Mouse (Mus musculus) neural tube, embryonic 11.5 days (tissue): ENCODE data around the gene H2-M10.3. TPM values are rescaled to one million over a fixed set of nuclear protein-coding genes. Genes with fewer than 3 reads are reported as not detected.
"Not testable (repeated sequence)": the region's sequence is repeated elsewhere in the genome, so short reads cannot be mapped to it uniquely, and the experiment has no call there.

Experiments used
- ATAC-seq: fragments of 200-750 bp; cut with Nextera tagmentation; 2 replicates; pipeline ENCODE4 v1.8.0; 2017; ENCODE audit warnings: moderate number of reproducible peaks, mild to moderate bottlenecking, moderate TSS enrichment, moderate library complexity; ENCODE audit not compliant: insufficient read depth, low FRiP score, low TSS enrichment
- DNase-seq: peaks from one replicate; pipeline ENCODE4 v3.0.0-alpha.2; 2015; ENCODE audit warnings: low spot score
- H3K27ac ChIP-seq: fragments of 300-500 bp; sonication (generic); 2 replicates; pipeline ENCODE4 v1.5.1; 2014; ENCODE audit warnings: low read depth, mild to moderate bottlenecking, low read length
- H3K27me3 ChIP-seq: fragments of 300-500 bp; sonication (generic); 2 replicates; pipeline ENCODE4 v1.6.1; 2014; ENCODE audit warnings: mild to moderate bottlenecking, low read length, mixed read lengths; ENCODE audit not compliant: control insufficient read depth, insufficient read depth
- H3K36me3 ChIP-seq: fragments of 300-500 bp; sonication (generic); 2 replicates; pipeline ENCODE4 v1.6.1; 2014; ENCODE audit warnings: mild to moderate bottlenecking, low read length, moderate library complexity, mixed read lengths; ENCODE audit not compliant: control insufficient read depth, insufficient read depth
- H3K4me1 ChIP-seq: fragments of 300-500 bp; sonication (generic); 2 replicates; pipeline ENCODE4 v1.6.1; 2014; ENCODE audit warnings: low read length, mixed read lengths; ENCODE audit not compliant: control insufficient read depth, insufficient read depth
- H3K4me2 ChIP-seq: fragments of 300-500 bp; sonication (generic); 2 replicates; pipeline ENCODE4 v1.6.1; 2014; ENCODE audit warnings: low read depth, mild to moderate bottlenecking, moderate library complexity
- H3K4me3 ChIP-seq: fragments of 300-500 bp; sonication (generic); 2 replicates; pipeline ENCODE4 v1.5.1; 2014; ENCODE audit warnings: low read depth, low read length
- H3K9ac ChIP-seq: fragments of 300-500 bp; sonication (generic); 2 replicates; pipeline ENCODE4 v1.6.1; 2014; ENCODE audit warnings: mild to moderate bottlenecking, low read length
- H3K9me3 ChIP-seq: fragments of 300-500 bp; sonication (generic); 2 replicates; pipeline ENCODE4 v1.6.1; 2016; ENCODE audit warnings: low read length; ENCODE audit not compliant: control insufficient read depth
- WGBS: fragments of 180-500 bp; shearing (Covaris S2); extraction: QIAGEN DNeasy Blood & Tissue Kit; methylation state at CpG from one replicate; pipeline ENCODE4 v1.1.7; 2014; 5-methylcytosine and 5-hydroxymethylcytosine counted together
- polyA plus RNA-seq: library from polyadenylated mRNA; unstranded; fragments of >200 nt; fragmentation: Nextera tagmentation; extraction: Ambion mirVana; gene quantifications from 2 replicates; pipeline ENCODE4 v1.2.1, GENCODE M21; 2014

H2-M10.3 gene
- polyA plus RNA-seq, result not detected in 2 replicates

DNA sequence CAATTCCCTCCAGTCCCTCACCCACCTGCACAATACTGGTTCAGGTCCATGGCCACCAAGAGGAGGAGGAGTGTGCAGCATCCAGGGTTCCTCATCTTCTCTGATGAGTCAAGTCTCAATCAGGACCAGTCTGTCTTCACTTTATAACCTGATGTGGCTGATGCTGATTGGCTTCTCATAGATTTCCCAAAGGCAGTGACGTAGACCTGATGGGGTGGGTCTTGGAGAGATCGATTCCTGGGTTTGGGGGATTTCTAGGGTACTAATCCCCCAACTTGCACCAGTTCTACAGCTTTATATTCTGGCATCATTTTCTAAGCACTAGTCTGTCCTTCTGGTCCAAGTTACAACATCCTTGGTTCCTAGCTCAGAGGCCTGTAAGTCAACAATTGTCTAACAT is at the start of gene H2-M10.3:
H2-M10.3 (minus strand) TSS at position 101 of the 400 bp plus-strand sequence.
- H3K36me3 ChIP-seq, H3K4me2 ChIP-seq, H3K27ac ChIP-seq, H3K4me3 ChIP-seq, DNase-seq, H3K4me1 ChIP-seq, H3K9me3 ChIP-seq, H3K9ac ChIP-seq, ATAC-seq, H3K27me3 ChIP-seq: not testable (repeated sequence)
- 96% methylated on average over 2 of the region's 2 CpGs for WGBS

DNA sequence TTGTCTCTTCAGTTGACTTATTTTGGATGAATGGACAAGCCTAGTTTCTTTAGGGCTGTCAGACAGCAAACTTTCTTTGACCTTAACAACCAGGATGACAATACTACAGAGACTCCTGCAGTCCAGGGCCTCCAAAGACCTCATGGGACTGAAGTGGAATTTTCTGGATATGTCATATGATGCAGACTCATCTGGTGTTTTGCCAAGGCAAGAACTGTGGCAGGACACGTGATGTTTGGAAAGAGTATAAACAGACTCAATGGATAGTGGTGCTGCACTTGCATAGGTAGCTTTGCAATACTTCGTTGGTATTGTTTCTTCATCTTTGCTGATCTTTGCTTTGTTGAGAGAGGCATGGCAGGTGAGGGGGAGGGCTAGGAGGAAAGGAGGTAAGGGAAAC is 49.2 kb upstream of the H2-M10.3 start:
- DNase-seq (no peak), ATAC-seq (no peak)
- H3K9ac ChIP-seq, result no peak overlapping the region
- H3K36me3 ChIP-seq, result no peaks in the 10 kb centered on the region
- H3K9me3 ChIP-seq, result no peaks in the 10 kb centered on the region
- no peaks in the 10 kb centered on the region for H3K4me1 ChIP-seq
- H3K4me2 ChIP-seq, result no peak overlapping the region
- 60% methylated on average over 2 of the region's 2 CpGs for WGBS
- H3K4me3 ChIP-seq, result no peak overlapping the region
- H3K27me3 ChIP-seq, result no peaks in the 10 kb centered on the region
- no peak overlapping the region for H3K27ac ChIP-seq

- no peak overlapping the region for H3K27ac ChIP-seq
- 50% methylated on average over 1 of the region's 1 CpGs for WGBS
- H3K4me3 ChIP-seq, result no peak overlapping the region
- H3K4me1 ChIP-seq, result no peaks in the 10 kb centered on the region
- no peaks in the 10 kb centered on the region for H3K9me3 ChIP-seq
- ATAC-seq, result no peak
- DNase-seq, result no peak
- no peak overlapping the region for H3K4me2 ChIP-seq
- no peak overlapping the region for H3K9ac ChIP-seq
- H3K36me3 ChIP-seq, result no peaks in the 10 kb centered on the region
- H3K27me3 ChIP-seq, result no peaks in the 10 kb centered on the region
Observed at GRCm38 (mm10) chr17:36415407-36415806, 47.2 kb upstream of the H2-M10.3 start.

- no peak for DNase-seq
Observed at GRCm38 (mm10) chr17:36414361-36414760, 46.1 kb upstream of the H2-M10.3 start.

GRCm38 (mm10) chr17:36389907-36390306 is 21.7 kb upstream of the H2-M10.3 start:
- H3K36me3 ChIP-seq, result no peaks in the 10 kb centered on the region
- ATAC-seq (no peak), DNase-seq (no peak)
- H3K9me3 ChIP-seq, result no peaks in the 10 kb centered on the region
- H3K9ac ChIP-seq, result no peak overlapping the region
- H3K4me2 ChIP-seq, result no peak overlapping the region
- WGBS, result 87% methylated on average over 2 of the region's 2 CpGs
- H3K4me1 ChIP-seq, result no peaks in the 10 kb centered on the region
- no peak overlapping the region for H3K4me3 ChIP-seq
- H3K27ac ChIP-seq, result no peak overlapping the region
- H3K27me3 ChIP-seq, result no peaks in the 10 kb centered on the region

More at GRCm38 (mm10) chr17:36414361-36414760, 46.1 kb upstream of the H2-M10.3 start:
- no peak overlapping the region for H3K9ac ChIP-seq
- ATAC-seq, result no peak
- H3K27me3 ChIP-seq, result no peaks in the 10 kb centered on the region
- H3K9me3 ChIP-seq, result no peaks in the 10 kb centered on the region
- WGBS, result 89% methylated on average over 1 of the region's 1 CpGs
- H3K4me1 ChIP-seq, result no peaks in the 10 kb centered on the region
- H3K4me3 ChIP-seq, result no peak overlapping the region
- H3K36me3 ChIP-seq, result no peaks in the 10 kb centered on the region
- H3K4me2 ChIP-seq, result no peak overlapping the region
- no peak overlapping the region for H3K27ac ChIP-seq

DNA sequence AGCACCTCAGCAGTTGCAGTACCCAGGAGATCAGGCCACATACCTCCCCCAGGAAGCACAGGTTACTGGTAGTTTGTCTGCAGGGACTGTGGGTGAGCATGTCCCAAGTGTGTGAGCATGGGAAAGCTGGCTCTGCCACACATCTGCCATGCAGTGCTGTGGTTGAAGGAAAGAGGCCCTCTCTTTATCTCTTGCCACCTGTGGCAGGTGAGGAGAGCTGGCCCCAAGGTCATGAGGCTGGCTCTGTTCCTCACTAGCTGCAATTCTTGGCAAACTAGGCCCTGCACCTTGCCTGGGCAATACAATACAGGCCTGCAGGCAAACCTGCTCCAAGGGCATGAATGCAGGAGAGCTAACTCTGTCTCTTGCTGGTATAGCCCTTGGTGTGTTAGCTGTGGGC is 5.8 kb downstream of the H2-M10.3 start:
- not testable (repeated sequence) for H3K4me3 ChIP-seq, ATAC-seq, H3K36me3 ChIP-seq, H3K27me3 ChIP-seq, H3K4me1 ChIP-seq, DNase-seq, H3K4me2 ChIP-seq, H3K27ac ChIP-seq, H3K9ac ChIP-seq, H3K9me3 ChIP-seq

DNA sequence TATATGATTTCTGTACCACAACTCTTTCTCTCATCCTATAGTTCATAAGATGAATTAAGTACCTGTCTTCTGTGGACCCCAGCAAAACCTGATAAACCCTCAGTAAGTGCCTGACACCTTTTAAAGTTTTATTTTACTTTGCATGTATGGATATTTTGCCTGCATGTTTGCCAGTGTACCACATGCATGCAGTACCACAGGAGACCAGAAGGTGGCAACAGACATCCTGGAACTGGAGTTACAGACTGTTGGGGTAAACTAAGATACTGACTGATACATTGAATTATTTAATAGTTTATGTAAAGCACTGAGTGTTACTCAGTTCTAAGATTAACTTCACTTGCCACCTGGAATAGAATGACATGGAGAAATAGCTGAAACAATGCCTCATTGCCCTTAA is 10.7 kb downstream of the H2-M10.3 start:
- not testable (repeated sequence) for H3K4me3 ChIP-seq, H3K4me1 ChIP-seq, H3K9me3 ChIP-seq, H3K4me2 ChIP-seq, H3K9ac ChIP-seq, H3K27me3 ChIP-seq, ATAC-seq, H3K36me3 ChIP-seq, H3K27ac ChIP-seq
- DNase-seq, result peak; percentile 23

GRCm38 (mm10) chr17:36355763-36356162 is 12.5 kb downstream of the H2-M10.3 start:
- no peaks in the 10 kb centered on the region for H3K9me3 ChIP-seq
- DNase-seq (no peak), ATAC-seq (no peak)
- no peak overlapping the region for H3K4me2 ChIP-seq
- H3K27ac ChIP-seq, result no peak overlapping the region
- no peaks in the 10 kb centered on the region for H3K4me1 ChIP-seq
- no peaks in the 10 kb centered on the region for H3K36me3 ChIP-seq
- no peak overlapping the region for H3K9ac ChIP-seq
- no peak overlapping the region for H3K4me3 ChIP-seq
- WGBS, result 43% methylated on average over 3 of the region's 3 CpGs
- H3K27me3 ChIP-seq, result no peaks in the 10 kb centered on the region

DNA sequence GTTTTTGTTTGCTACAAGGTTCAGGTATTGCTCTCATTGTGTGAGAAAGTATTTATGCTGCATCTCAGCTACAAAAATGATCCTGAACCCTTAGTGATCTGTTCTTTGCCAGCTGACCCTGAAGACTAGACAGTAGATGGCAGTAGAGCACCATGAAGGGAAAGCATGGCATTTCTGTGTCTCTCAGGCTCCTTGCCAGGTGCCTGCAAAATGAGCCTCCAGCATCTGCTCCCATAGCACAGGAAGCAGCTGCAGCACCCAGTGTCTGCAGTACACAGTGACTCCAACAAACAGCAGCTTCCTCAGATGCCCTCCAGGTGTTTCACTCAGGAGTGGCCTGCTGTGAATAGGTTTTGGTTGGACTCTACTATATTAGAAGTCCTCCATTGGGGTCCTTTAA is 12.9 kb downstream of the H2-M10.3 start:
- not testable (repeated sequence) for H3K4me1 ChIP-seq, H3K9ac ChIP-seq, ATAC-seq, H3K4me2 ChIP-seq, H3K4me3 ChIP-seq, H3K36me3 ChIP-seq, H3K27ac ChIP-seq, H3K27me3 ChIP-seq, H3K9me3 ChIP-seq
- DNase-seq, result peak; percentile 36
